Mouse (Mus musculus) regulatory T cell (primary cell): ENCODE data around the gene Mtg1.

Source experiments
- in situ Hi-C: fragments of 300-600 bp; cut with MboI, MseI; formaldehyde crosslinking; loops from one replicate; pipeline ENCODE4 v1.15.1; 2025; ENCODE audit warnings: high pct_unique_total_duplicates

Gene Mtg1

GRCm38 (mm10) chr7:140187721-140188390 lies 50.5 kb downstream of the Mtg1 start:
- in situ Hi-C loops: loop anchor here (10.0 kb wide), 1 partner anchor 607 kb away; no protein-coding TSS in a partner anchor

DNA sequence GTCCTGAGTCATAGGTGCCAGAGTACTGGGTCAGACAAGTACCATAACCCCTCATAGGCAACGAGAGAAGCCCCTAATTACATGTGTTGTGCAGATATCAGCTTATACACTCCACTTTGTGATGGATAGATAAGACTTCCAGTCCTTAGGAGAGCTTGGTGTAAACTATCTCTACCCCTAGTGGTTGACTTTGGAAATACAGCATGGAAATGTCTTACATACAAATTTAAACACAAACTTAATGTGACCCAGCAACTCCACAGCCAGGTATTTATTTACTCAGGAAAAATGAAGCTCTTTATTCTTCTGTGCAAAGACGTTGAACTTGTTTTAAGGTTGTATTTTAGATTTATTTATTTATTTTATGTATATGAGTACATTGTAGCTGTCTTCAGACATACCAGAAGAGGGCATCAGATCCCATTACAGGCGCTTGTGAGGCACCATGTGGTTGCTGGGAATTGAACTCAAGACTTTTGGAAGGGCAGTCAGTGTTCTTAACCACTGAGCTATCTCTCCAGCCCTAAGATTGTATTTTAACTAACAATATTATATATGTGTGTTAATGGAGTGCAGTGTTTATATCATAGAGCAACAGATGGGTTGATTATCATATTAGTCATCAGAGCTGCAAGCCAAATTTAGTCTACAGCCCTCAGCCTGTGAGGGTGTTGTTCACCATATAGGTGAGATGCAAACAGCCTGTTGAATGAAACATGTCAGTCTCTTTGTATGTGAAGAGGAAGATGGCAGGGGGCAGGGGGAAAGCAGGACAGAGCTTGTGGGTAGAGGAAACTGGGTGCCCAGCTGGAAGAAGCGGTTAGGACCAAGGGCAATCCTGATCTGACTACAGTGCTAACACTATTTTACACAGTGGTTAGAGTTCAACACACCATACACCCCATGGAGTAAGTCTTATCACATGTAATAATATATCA lies 51.3 kb downstream of the Mtg1 start:
- in situ Hi-C loops: loop anchor here (10.0 kb wide), 1 partner anchor 606 kb away; no protein-coding TSS in a partner anchor

DNA sequence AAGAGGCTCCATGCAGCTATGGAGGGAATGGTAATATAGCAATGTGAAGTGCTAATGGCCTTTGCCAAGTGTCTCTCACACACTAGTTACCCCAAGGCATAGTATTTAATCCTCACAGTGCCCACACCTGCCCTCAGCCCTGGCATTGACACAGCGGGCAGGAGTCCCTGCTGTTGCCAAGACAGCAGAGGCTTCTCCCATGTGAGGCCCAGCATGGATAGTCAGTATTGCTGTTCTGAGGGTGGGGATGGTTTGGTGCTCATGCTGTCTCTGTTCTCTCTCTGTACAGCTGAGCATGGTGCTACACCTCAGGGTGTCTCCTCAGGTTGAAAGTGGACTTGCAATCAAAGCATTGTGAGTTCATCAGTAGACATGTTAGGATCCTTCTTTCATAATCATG lies 53.1 kb downstream of the Mtg1 start:
- in situ Hi-C loops: no loop called here

DNA sequence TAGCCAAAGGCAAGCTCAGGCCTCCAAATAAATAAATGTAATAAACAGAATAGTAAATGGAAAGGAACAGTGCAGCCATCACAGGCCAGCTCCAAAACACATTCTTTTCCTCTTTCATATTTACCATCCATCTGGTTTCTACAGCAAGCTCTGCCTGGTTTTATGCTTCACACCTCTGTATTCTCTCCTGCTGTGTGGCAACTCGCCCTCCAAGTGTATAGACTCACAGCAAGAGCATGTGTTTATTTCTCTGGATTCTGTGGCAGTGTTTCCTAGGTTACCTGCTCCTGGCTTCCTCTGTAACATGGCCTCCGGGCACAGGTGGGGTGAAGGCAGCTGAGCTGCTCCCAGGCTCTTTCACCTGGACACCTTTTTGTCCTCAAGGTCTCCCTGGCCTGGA lies 55.1 kb downstream of the Mtg1 start:
- in situ Hi-C loops: no loop called here

- in situ Hi-C loops: no loop called here
Observed at GRCm38 (mm10) chr7:140192851-140193250, 55.5 kb downstream of the Mtg1 start.

GRCm38 (mm10) chr7:140194031-140194430 lies 56.7 kb downstream of the Mtg1 start:
- in situ Hi-C loops: no loop called here

DNA sequence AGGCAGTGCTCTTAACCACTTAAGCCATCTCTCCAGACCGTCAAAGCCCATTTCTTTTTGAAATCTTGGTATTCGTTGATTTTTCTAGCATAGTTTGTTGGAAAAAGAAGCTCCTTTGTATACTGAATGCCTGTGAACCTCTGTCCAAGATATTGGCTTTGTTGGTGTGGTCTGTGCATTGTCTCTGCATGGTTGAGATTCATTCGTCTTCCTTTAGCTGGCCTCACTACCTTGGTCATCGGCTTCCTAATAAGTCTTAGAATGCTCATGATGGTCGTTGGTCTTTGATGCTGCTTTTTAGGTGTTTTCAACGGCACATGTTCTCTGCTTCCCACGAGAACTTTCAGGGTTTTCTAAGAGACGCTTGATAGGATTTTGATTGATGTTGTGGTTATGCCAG lies 58.6 kb downstream of the Mtg1 start:
- in situ Hi-C loops: no loop called here
